Mouse (Mus musculus) lung, embryonic 16.5 days (tissue): ENCODE measurements around the gene Scn11a. TPM values are rescaled to one million over a fixed set of nuclear protein-coding genes. Genes with fewer than 3 reads are reported as not detected.

ENCODE experiments used
- ATAC-seq: fragments of 200-750 bp; cut with Nextera tagmentation; 2 replicates; pipeline ENCODE4 v1.8.0; 2017; ENCODE audit warnings: low read depth, mild to moderate bottlenecking, moderate library complexity
- H3K27ac ChIP-seq: fragments of 300-500 bp; sonication (generic); 2 replicates; pipeline ENCODE4 v1.5.1; 2014; ENCODE audit warnings: mild to moderate bottlenecking, control low read depth, low read length
- H3K27me3 ChIP-seq: fragments of 300-500 bp; sonication (generic); 2 replicates; pipeline ENCODE4 v1.6.1; 2014; ENCODE audit warnings: low read depth, low read length, mixed read lengths; ENCODE audit not compliant: control insufficient read depth, insufficient read depth
- H3K36me3 ChIP-seq: fragments of 300-500 bp; sonication (generic); 2 replicates; pipeline ENCODE4 v1.6.1; 2014; ENCODE audit warnings: low read length; ENCODE audit not compliant: control insufficient read depth, insufficient read depth
- H3K4me1 ChIP-seq: fragments of 300-500 bp; sonication (generic); replicated peaks from 2 replicates; pipeline ENCODE4 v1.6.1; 2014; ENCODE audit warnings: low read length, mixed read lengths; ENCODE audit not compliant: control insufficient read depth, insufficient read depth
- H3K4me2 ChIP-seq: fragments of 300-500 bp; sonication (generic); 2 replicates; pipeline ENCODE4 v1.6.1; 2014; ENCODE audit warnings: low read depth, low read length, control low read depth
- H3K4me3 ChIP-seq: fragments of 300-500 bp; sonication (generic); 2 replicates; pipeline ENCODE4 v1.5.1; 2014; ENCODE audit warnings: mild to moderate bottlenecking, low read length, control low read depth
- H3K9ac ChIP-seq: fragments of 300-500 bp; sonication (generic); 2 replicates; pipeline ENCODE4 v1.6.1; 2014; ENCODE audit warnings: low read length, control low read depth
- H3K9me3 ChIP-seq: fragments of 300-500 bp; sonication (generic); 2 replicates; pipeline ENCODE4 v1.6.1; 2016; ENCODE audit warnings: low read length; ENCODE audit not compliant: control insufficient read depth
- WGBS: fragments of 180-500 bp; shearing (Covaris S2); extraction: QIAGEN DNeasy Blood & Tissue Kit; methylation state at CpG from one replicate; pipeline ENCODE4 v1.1.7; 2014; 5-methylcytosine and 5-hydroxymethylcytosine counted together
- polyA plus RNA-seq: library from polyadenylated mRNA; unstranded; fragments of >200 nt; fragmentation: Nextera tagmentation; extraction: Ambion mirVana; gene quantifications from 2 replicates; pipeline ENCODE4 v1.2.1, GENCODE M21; 2015

Gene Scn11a
- polyA plus RNA-seq = 0.04 TPM in 1 of 2 replicates, not detected in the other

DNA sequence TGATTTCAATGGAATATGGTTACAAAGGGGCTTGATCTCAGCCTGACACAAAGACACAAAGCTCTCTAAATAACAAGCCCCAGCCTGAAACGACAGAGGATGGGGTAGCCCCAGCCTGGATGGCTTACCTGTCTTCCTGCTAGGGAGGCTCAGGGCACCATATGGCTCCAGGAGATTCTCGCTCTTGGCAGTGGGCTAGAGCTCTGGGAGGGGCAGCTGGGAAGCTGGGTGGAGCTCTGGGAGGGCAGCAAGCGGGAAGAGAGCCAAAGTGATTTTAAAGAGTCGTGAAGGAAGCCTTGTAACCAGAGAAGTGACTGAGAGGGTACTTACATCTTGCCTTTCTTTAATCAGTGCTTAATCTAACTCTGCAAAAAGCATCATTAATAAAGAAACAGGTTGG lies at the start of gene Scn11a:
Gene Scn11a, minus strand, starts transcription at position 160 of the 400 bp plus-strand sequence.
- no peak within 1 kb of the TSS for H3K4me3 ChIP-seq
- no peaks in the 10 kb centered on the region for H3K27me3 ChIP-seq
- no peaks in the 10 kb centered on the region for H3K9me3 ChIP-seq
- H3K9ac ChIP-seq = no peak within 1 kb of the TSS
- H3K36me3 ChIP-seq = no peaks in the 10 kb centered on the region
- 20% methylated on average over 4 of the region's 4 CpGs for WGBS
- H3K4me2 ChIP-seq = no peak within 1 kb of the TSS
- no peak for ATAC-seq
- H3K27ac ChIP-seq = no peak within 1 kb of the TSS
- peaks cover 5% of the 10 kb centered on the region; the same call in 1 of the 2 replicates for H3K4me1 ChIP-seq

DNA sequence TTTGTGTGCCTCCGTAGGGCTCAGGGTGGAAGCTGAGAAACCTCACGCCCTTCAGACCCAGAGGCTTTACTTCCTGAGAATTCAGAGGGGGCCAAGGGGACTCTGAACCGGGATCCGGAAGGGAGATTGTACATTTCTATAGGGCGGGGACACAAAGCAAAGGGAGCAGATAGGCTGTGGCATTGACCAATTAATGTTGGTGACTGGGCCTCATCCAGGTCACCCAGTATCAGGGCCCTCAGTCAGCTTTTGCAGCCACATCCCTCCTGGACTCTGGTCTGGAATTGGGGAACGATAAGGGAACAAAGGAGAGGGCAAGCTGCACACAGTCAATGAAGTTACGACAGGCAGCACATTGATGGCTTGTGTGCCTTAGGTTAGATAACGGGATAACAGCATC lies 28.9 kb upstream of the Scn11a start:
- ATAC-seq = no peak
- no peak overlapping the region for H3K9ac ChIP-seq
- no peak overlapping the region for H3K27ac ChIP-seq
- H3K4me3 ChIP-seq = no peak overlapping the region
- no peaks in the 10 kb centered on the region for H3K27me3 ChIP-seq
- H3K36me3 ChIP-seq = no peaks in the 10 kb centered on the region
- 52% methylated on average over 8 of the region's 8 CpGs for WGBS
- H3K4me1 ChIP-seq = no peaks in the 10 kb centered on the region
- peaks cover 4% of the 10 kb centered on the region for H3K9me3 ChIP-seq
- no peak overlapping the region for H3K4me2 ChIP-seq

DNA sequence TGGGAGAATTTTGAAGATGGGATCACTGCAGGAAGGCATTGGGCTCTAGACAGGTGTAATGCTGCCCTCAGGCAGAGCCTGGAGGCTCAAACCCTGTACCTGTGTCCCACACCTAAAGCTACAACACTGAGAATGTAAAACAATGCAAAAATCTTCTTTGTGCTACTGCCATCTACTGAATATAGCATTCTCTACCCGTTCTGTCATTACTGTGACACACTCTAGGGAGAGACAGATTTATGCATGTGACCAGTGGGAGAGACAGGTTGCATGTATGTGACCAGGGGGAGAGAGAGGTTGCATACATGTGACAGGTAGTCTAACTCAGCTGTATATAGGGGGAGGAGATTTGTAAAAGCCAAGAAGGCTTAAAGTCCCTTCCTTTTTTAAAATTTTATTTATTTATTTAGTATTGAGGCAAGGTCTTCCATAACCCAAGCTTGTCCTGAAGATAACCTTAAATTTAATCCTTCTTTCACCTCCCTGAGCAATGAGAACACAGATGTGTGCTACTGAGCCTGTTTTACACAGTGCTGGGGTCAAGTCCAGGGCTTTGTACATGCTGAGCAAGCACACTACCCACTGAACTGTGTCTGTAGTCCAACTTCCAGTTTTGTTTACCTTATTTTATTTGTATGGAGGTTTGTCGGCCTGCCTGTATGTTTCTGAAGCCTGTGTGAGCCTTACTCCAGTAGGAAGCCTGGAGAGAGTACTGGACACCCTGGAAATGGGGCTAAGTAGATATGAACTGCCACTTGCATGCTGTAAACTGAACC lies 28.0 kb upstream of the Scn11a start:
- 59% methylated on average over 2 of the region's 2 CpGs for WGBS
- Histone ChIP-seq H3K9ac (no peak overlapping the region), H3K36me3 (no peaks in the 10 kb centered on the region), H3K4me2 (no peak overlapping the region), H3K27me3 (no peaks in the 10 kb centered on the region), H3K27ac (no peak overlapping the region), H3K4me3 (no peak overlapping the region), H3K9me3 (peaks cover 4% of the 10 kb centered on the region), H3K4me1 (no peaks in the 10 kb centered on the region)
- no peak for ATAC-seq

DNA sequence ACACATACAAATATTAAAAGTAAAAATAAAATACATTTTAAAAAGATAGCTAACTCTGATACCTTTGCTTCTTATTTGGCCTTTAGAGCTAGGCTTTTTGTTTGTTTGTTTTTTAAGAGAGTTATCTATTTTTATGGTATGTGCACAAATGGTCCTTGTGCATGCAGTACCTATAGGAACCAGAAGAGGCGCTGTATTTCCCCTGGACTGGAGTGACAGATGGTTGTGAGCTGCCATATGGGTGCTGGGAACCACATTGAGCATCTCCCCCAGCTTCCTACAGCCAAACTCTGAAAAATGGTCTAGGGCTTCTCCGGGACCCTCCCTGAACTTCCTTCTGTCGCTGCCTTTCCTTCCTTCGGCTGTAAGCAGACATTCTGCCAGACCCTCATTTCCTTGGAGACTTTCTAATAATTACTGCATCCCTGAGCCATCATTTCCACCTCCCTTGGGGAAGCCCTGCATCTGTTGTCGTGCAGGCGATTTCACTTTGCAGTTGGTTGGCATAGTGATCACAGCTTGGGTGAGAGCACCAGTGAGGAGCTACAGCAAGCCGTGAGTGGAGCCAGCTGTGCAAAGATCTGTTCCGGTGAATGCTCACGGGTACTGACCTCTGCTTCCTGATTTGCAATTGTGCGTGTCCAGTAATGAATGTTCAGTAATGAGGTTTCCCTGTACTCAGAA lies 27.2 kb upstream of the Scn11a start:
- Histone ChIP-seq H3K4me1 (no peaks in the 10 kb centered on the region), H3K9ac (no peak overlapping the region), H3K27ac (no peak overlapping the region), H3K36me3 (no peaks in the 10 kb centered on the region), H3K4me3 (no peak overlapping the region), H3K27me3 (no peaks in the 10 kb centered on the region), H3K4me2 (no peak overlapping the region), H3K9me3 (peaks cover 4% of the 10 kb centered on the region)
- WGBS = 69% methylated on average over 10 of the region's 10 CpGs
- ATAC-seq = no peak

DNA sequence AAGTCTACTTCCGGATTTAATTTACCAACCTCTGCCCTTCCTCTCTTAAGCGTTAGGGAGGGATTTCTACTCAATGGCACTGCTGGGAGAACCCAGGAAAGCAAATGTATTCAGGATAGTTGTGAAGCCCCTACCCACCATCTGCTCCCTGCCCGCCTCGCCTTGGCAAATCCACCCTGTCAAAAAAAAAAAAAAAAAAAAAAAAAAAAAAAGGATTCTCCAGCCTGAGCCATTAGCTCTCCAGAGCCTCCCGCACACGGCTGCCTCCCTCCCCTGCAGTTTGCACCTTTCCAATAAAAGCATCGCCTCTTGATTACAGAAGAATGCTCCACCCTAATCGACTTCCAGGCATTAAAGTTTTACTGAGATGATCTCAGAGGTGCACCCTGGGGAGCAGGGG lies 24.0 kb upstream of the Scn11a start:
- Histone ChIP-seq H3K4me3 (no peak overlapping the region), H3K27ac (no peak overlapping the region), H3K9ac (no peak overlapping the region), H3K9me3 (no peaks in the 10 kb centered on the region; the same call in 1 of the 2 replicates), H3K4me1 (no peaks in the 10 kb centered on the region), H3K36me3 (no peaks in the 10 kb centered on the region), H3K4me2 (no peak overlapping the region), H3K27me3 (no peaks in the 10 kb centered on the region)
- WGBS = 19% methylated on average over 8 of the region's 8 CpGs
- no peak for ATAC-seq

DNA sequence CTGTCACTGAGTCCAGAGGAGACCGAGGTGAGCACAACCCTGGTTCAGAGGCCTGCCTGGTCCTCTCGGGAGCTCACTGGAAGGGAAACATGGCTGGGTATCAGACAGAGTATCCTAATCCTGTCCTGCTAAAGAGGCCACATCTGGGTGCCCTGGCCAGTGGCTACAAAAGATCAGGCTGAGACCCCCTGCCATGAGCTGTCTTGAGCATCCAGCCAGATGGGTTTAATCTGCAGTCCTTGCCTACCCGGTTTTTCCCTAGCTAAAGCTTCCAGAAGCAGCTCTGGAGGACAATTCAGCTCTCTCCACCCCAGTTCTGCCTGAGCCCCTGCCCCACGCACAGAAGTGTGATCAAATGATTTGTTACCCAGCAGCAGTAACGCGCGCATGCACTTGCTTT lies 23.4 kb upstream of the Scn11a start:
- ATAC-seq = no peak
- Histone ChIP-seq H3K27ac (no peak overlapping the region), H3K9ac (no peak overlapping the region), H3K4me2 (no peak overlapping the region), H3K9me3 (no peaks in the 10 kb centered on the region; the same call in 1 of the 2 replicates), H3K36me3 (no peaks in the 10 kb centered on the region), H3K4me3 (no peak overlapping the region), H3K27me3 (no peaks in the 10 kb centered on the region), H3K4me1 (no peaks in the 10 kb centered on the region)
- 44% methylated on average over 7 of the region's 7 CpGs for WGBS

DNA sequence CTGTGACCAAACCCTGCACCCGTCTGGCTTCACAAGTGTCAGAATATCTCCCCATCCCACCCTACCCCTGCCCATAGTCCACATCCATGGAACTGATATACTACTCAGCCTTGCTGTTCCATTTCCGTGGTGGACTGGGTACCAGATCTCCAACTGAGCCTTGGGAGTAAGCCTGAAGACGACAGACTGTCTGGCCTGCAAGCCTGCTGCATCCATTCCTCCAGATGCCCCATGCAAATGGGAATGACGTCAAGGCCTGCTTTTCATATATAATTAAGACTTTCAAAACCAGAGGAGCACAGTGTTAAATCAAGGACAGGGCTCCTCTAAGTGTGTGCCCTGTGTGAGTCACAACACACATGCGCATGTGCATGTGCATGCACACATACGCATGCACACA lies 21.9 kb upstream of the Scn11a start:
- Histone ChIP-seq H3K4me1 (no peaks in the 10 kb centered on the region), H3K4me3 (no peak overlapping the region), H3K4me2 (no peak overlapping the region), H3K9ac (no peak overlapping the region), H3K27ac (no peak overlapping the region), H3K36me3 (no peaks in the 10 kb centered on the region), H3K27me3 (no peaks in the 10 kb centered on the region), H3K9me3 (no peaks in the 10 kb centered on the region)
- WGBS = 75% methylated on average over 6 of the region's 6 CpGs
- no peak for ATAC-seq

DNA sequence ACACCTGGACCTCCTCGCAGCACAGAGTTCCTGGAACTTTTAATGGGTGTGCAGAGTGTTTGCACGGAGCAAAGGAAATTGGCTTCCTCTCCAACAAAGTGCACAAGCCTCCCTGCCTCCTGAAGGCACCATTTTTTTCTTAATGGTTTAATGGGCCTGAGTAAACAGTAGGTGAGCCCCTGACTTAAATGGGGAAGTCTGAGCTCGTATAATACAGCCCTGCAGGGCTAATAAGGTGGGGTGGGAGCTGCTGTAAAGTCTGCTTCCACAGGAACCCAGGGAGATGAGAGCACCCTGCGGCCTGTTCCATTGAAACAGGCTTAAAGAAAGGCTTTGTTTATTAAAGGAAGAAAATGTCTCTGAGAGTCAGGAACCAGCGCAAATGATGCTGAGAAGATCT lies 19.5 kb upstream of the Scn11a start:
- Histone ChIP-seq H3K9ac (no peak overlapping the region), H3K4me3 (no peak overlapping the region), H3K4me1 (no peaks in the 10 kb centered on the region), H3K4me2 (no peak overlapping the region), H3K27ac (no peak overlapping the region), H3K36me3 (no peaks in the 10 kb centered on the region), H3K9me3 (no peaks in the 10 kb centered on the region), H3K27me3 (no peaks in the 10 kb centered on the region)
- no peak for ATAC-seq
- WGBS = 28% methylated on average over 5 of the region's 5 CpGs

DNA sequence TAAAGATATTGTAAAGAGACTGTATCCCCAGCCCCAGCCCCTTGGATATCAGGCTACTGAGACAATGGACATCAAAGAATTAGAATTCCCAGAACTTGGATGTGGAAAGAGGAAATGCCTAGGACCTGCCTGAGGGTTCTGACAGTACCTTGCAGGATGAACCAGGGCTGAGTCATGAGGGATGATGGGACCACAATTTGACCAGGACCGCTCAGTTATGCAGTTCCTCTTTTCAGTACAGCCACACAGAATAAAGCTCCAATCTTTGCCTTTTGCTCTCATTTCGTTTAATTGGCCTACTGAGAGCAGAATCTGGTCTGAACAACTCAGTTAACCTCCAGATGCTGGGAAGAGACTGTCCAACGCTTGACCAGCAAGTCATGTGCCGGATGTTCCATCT lies 18.3 kb upstream of the Scn11a start:
- no peak overlapping the region for H3K4me2 ChIP-seq
- no peak for ATAC-seq
- H3K9ac ChIP-seq = no peak overlapping the region
- H3K9me3 ChIP-seq = no peaks in the 10 kb centered on the region
- no peaks in the 10 kb centered on the region for H3K36me3 ChIP-seq
- H3K4me1 ChIP-seq = no peaks in the 10 kb centered on the region
- WGBS = 77% methylated on average over 4 of the region's 4 CpGs
- H3K4me3 ChIP-seq = no peak overlapping the region
- H3K27me3 ChIP-seq = no peaks in the 10 kb centered on the region
- H3K27ac ChIP-seq = no peak overlapping the region
